Mouse (Mus musculus) midbrain, embryonic 12.5 days (tissue): ENCODE results near the gene Nccrp1. TPM values are rescaled to one million over a fixed set of nuclear protein-coding genes. Genes with fewer than 3 reads are reported as not detected.

Experiments
- ATAC-seq: fragments of 200-750 bp; cut with Nextera tagmentation; 2 replicates; pipeline ENCODE4 v1.8.0; 2017; ENCODE audit warnings: low read depth, moderate TSS enrichment, moderate library complexity; ENCODE audit not compliant: low FRiP score
- H3K27ac ChIP-seq: fragments of 300-500 bp; sonication (generic); replicated peaks from 2 replicates; pipeline ENCODE4 v1.5.1; 2016; ENCODE audit warnings: mild to moderate bottlenecking
- H3K27me3 ChIP-seq: fragments of 300-500 bp; sonication (generic); 2 replicates; pipeline ENCODE4 v1.6.1; 2016; ENCODE audit warnings: mild to moderate bottlenecking
- H3K36me3 ChIP-seq: fragments of 300-500 bp; sonication (generic); 2 replicates; pipeline ENCODE4 v1.6.1; 2016
- H3K4me1 ChIP-seq: fragments of 300-500 bp; sonication (generic); 2 replicates; pipeline ENCODE4 v1.6.1; 2016
- H3K4me2 ChIP-seq: fragments of 300-500 bp; sonication (generic); replicated peaks from 2 replicates; pipeline ENCODE4 v1.6.1; 2016; ENCODE audit warnings: mild to moderate bottlenecking, moderate library complexity
- H3K4me3 ChIP-seq: fragments of 300-500 bp; sonication (generic); 2 replicates; pipeline ENCODE4 v1.5.1; 2016; ENCODE audit warnings: mild to moderate bottlenecking
- H3K9ac ChIP-seq: fragments of 300-500 bp; sonication (generic); replicated peaks from 2 replicates; pipeline ENCODE4 v1.6.1; 2016; ENCODE audit warnings: mild to moderate bottlenecking, moderate library complexity
- H3K9me3 ChIP-seq: fragments of 300-500 bp; sonication (generic); 2 replicates; pipeline ENCODE4 v1.6.1; 2016; ENCODE audit warnings: mild to moderate bottlenecking
- WGBS: fragments of 180-500 bp; shearing (Covaris S2); methylation state at CpG from one replicate; pipeline ENCODE4 v1.1.7; 2016; 5-methylcytosine and 5-hydroxymethylcytosine counted together
- polyA plus RNA-seq: library from polyadenylated mRNA; unstranded; fragments of >200 nt; fragmentation: Nextera tagmentation; extraction: Ambion mirVana; gene quantifications from 2 replicates; pipeline ENCODE4 v1.2.1, GENCODE M21; 2016

Nccrp1 gene
- polyA plus RNA-seq, 1 experiment from 2014 or later: not detected

DNA sequence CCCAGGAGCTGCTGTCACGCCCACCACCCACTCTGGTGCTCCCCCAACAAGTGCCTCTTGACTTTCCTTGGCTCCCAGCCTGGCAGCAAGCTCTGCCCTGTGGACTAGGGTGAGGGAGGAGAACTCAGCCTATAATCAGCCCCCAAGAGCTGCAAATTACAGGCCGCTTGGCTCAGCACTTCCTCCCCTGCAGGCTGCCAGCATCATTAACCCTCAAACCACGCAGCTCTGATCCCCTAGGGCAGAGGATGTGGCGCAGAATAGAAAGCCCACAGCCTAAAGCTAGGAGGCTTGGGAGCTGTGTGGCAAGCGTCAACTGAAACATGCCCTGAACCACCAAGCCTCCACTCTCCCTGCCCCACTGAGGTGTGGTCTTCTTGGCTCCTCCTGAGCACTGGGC, 18.4 kb upstream of the Nccrp1 start:
- peaks cover 71% of the 10 kb centered on the region for H3K36me3 ChIP-seq
- H3K4me2 ChIP-seq: no peak overlapping the region
- no peaks in the 10 kb centered on the region for H3K9me3 ChIP-seq
- no peak overlapping the region for H3K27ac ChIP-seq
- H3K9ac ChIP-seq: no peak overlapping the region
- 93% methylated on average over 5 of the region's 5 CpGs for WGBS
- no peaks in the 10 kb centered on the region for H3K4me1 ChIP-seq
- no peak for ATAC-seq
- H3K27me3 ChIP-seq: no peaks in the 10 kb centered on the region
- no peak overlapping the region for H3K4me3 ChIP-seq

- 96% methylated on average over 13 of the region's 13 CpGs for WGBS
- no peak for ATAC-seq
These were observed 15.9 kb upstream of the Nccrp1 start for GRCm38 (mm10) chr7:28562951-28563350.

GRCm38 (mm10) chr7:28562371-28562770, 15.3 kb upstream of the Nccrp1 start:
- H3K36me3 ChIP-seq: peaks cover 81% of the 10 kb centered on the region
- no peak overlapping the region for H3K4me2 ChIP-seq
- WGBS: 94% methylated on average over 13 of the region's 13 CpGs
- ATAC-seq: no peak
- no peak overlapping the region for H3K27ac ChIP-seq
- no peak overlapping the region for H3K9ac ChIP-seq
- H3K27me3 ChIP-seq: no peaks in the 10 kb centered on the region
- no peak overlapping the region for H3K4me3 ChIP-seq
- no peaks in the 10 kb centered on the region for H3K9me3 ChIP-seq
- H3K4me1 ChIP-seq: no peaks in the 10 kb centered on the region

More at GRCm38 (mm10) chr7:28562951-28563350, 15.9 kb upstream of the Nccrp1 start:
- H3K4me2 ChIP-seq: no peak overlapping the region
- no peak overlapping the region for H3K9ac ChIP-seq
- H3K9me3 ChIP-seq: no peaks in the 10 kb centered on the region
- no peak overlapping the region for H3K27ac ChIP-seq
- no peak overlapping the region for H3K4me3 ChIP-seq
- H3K27me3 ChIP-seq: no peaks in the 10 kb centered on the region
- peaks cover 87% of the 10 kb centered on the region for H3K36me3 ChIP-seq
- H3K4me1 ChIP-seq: no peaks in the 10 kb centered on the region

DNA sequence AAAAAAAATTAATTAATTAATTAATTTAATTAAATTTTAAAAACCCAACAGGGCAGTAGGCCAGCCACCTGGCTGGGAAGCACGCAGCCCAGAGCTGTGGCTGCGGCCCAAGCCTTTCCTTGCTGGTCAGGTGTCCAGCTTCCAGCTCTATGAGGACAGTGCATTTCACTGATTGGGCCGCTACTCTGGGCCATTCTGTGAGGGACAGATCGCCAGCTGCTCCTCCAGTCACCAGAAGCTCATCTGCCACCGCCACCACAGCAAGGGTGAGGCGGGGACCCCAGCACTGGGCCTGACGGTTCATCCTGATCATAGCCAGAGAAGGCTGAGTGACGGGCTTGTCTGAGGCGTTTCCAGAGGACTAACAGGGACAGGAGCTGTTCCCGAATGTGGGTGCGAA, 14.9 kb upstream of the Nccrp1 start:
- Histone ChIP-seq H3K9ac (no peak overlapping the region), H3K27me3 (no peaks in the 10 kb centered on the region), H3K4me1 (no peaks in the 10 kb centered on the region), H3K4me2 (no peak overlapping the region), H3K4me3 (no peak overlapping the region), H3K36me3 (peaks cover 77% of the 10 kb centered on the region), H3K9me3 (no peaks in the 10 kb centered on the region), H3K27ac (no peak overlapping the region)
- WGBS: 90% methylated on average over 11 of the region's 11 CpGs
- ATAC-seq: no peak

DNA sequence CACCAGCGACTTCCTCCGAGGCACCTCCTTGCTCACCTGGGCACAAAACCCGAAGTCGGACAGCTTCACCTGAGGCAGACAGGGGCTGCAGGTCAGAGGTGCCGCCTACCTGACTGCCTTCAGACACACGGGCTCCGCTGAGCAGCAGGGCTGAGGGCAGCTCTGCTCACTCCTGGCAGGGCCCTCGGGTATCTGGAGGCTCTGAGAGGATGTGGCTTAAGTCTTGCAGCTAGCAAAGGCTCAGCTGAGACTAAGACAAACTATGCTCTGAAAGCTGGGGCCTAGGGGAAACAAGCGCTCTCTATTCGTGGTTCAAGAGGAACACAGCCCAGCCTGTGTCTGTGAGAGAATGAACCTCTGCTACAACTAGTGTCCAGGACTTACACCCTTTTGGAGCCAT, 13.8 kb upstream of the Nccrp1 start:
- Histone ChIP-seq H3K4me3 (no peak overlapping the region), H3K4me1 (peaks cover 5% of the 10 kb centered on the region; the same call in 1 of the 2 replicates), H3K9ac (no peak overlapping the region), H3K36me3 (peaks cover 66% of the 10 kb centered on the region), H3K27me3 (no peaks in the 10 kb centered on the region), H3K9me3 (no peaks in the 10 kb centered on the region), H3K4me2 (no peak overlapping the region), H3K27ac (no peak overlapping the region)
- 94% methylated on average over 10 of the region's 10 CpGs for WGBS
- no peak for ATAC-seq

GRCm38 (mm10) chr7:28558486-28558885, 11.4 kb upstream of the Nccrp1 start:
- Histone ChIP-seq H3K9ac (no peak overlapping the region), H3K36me3 (peaks cover 45% of the 10 kb centered on the region), H3K27me3 (no peaks in the 10 kb centered on the region), H3K9me3 (no peaks in the 10 kb centered on the region), H3K4me3 (no peak overlapping the region), H3K27ac (no peak overlapping the region), H3K4me2 (no peak overlapping the region), H3K4me1 (peaks cover 5% of the 10 kb centered on the region; the same call in 1 of the 2 replicates)
- WGBS: 78% methylated on average over 4 of the region's 4 CpGs
- ATAC-seq: no peak

DNA sequence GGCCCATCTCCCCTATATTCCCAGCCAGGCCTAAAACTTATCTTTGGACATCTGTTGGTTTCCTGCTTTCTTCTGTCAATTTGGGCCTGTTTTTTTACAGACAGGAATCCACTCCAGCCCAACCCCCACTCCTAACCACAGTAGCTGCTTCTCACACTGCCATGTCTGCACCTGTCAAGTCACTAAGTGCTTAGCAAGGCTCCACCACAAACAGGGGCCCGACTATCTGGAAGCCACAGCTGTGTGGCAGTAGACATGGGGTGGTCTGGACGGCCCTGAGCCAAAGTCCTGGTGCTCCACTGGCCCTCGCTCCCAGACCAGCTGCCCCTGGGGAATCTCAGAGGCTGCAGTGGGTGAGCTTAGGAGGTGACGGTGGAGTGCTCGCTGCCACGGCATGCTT, 10.7 kb upstream of the Nccrp1 start:
- no peak for ATAC-seq
- Histone ChIP-seq H3K4me1 (peaks cover 5% of the 10 kb centered on the region; the same call in 1 of the 2 replicates), H3K9ac (no peak overlapping the region; the same call in 1 of the 2 replicates), H3K9me3 (no peaks in the 10 kb centered on the region), H3K27ac (no peak overlapping the region), H3K36me3 (peaks cover 37% of the 10 kb centered on the region), H3K4me2 (no peak overlapping the region), H3K27me3 (no peaks in the 10 kb centered on the region), H3K4me3 (no peak overlapping the region)
- 89% methylated on average over 6 of the region's 6 CpGs for WGBS

GRCm38 (mm10) chr7:28557069-28557468, 10.0 kb upstream of the Nccrp1 start:
- H3K4me3 ChIP-seq: no peak overlapping the region
- H3K9ac ChIP-seq: no peak overlapping the region
- no peaks in the 10 kb centered on the region for H3K27me3 ChIP-seq
- H3K36me3 ChIP-seq: peaks cover 31% of the 10 kb centered on the region
- ATAC-seq: no peak
- H3K27ac ChIP-seq: no peak overlapping the region
- 73% methylated on average over 5 of the region's 5 CpGs for WGBS
- no peaks in the 10 kb centered on the region for H3K9me3 ChIP-seq
- no peak overlapping the region for H3K4me2 ChIP-seq
- peaks cover 5% of the 10 kb centered on the region; the same call in 1 of the 2 replicates for H3K4me1 ChIP-seq

DNA sequence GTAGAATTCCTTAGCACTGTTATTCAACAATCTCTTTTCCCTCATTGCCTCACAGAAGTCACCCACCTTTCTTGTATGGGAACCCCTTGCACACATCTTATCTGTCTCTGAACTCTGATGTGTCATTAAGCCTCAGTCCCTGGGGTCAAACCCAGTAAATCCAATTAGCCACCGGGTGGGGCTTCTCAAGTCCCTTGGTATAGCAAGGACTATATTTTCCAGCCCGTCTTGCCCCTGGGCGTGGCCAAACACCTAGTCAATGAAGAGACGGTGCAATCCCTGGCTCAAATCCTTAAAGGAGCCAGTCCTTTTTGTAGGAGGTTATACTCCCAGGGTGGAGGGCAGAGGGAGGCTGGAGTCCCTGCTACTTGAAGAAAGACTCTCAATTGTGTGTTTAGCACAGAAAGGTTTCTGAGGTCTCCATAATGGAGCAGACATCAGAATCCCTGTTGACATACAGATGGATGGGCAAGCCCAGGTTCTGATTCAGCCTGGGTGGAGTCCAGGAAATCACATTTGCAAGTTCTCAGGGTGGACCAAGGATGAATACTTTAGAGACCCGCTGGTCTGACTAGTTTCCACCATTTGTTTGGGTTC, 9.0 kb upstream of the Nccrp1 start:
- 18% methylated on average over 5 of the region's 5 CpGs for WGBS
- Histone ChIP-seq H3K4me3 (no peak overlapping the region), H3K4me2 (no peak overlapping the region)

GRCm38 (mm10) chr7:28553076-28553475, 6.0 kb upstream of the Nccrp1 start:
- no peak for ATAC-seq
- 93% methylated on average over 6 of the region's 6 CpGs for WGBS

More for the DNA sequence above, 9.0 kb upstream of the Nccrp1 start:
- ATAC-seq: no peak
- peaks cover 27% of the 10 kb centered on the region for H3K36me3 ChIP-seq
- no peak overlapping the region for H3K9ac ChIP-seq
- H3K9me3 ChIP-seq: no peaks in the 10 kb centered on the region
- no peak overlapping the region for H3K27ac ChIP-seq
- no peaks in the 10 kb centered on the region for H3K27me3 ChIP-seq
- peaks cover 5% of the 10 kb centered on the region; the same call in 1 of the 2 replicates for H3K4me1 ChIP-seq

DNA sequence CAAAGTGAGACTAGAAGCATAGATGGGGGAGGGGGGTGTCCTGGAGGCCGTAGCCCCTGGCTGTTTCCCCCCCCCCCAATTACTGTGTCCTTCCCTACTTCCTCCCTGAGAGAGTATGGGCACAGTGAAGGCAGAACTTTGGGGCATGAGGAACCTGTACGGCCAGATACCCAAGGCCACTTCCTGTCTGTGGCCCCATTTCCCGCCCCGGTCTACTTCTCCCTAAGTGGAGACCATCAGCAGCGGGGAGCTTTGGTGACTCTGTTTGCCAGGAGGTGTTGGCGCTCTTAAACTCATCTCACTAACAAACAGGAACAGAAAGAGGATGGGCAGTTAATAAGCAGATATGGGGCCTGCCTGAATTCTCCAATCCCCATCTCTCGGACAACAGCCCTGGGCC, 574 bp upstream of the Nccrp1 start:
- no peak for ATAC-seq
- Histone ChIP-seq H3K4me2 (no peak overlapping the region), H3K4me3 (no peak overlapping the region), H3K36me3 (no peaks in the 10 kb centered on the region), H3K9me3 (no peaks in the 10 kb centered on the region), H3K27me3 (peaks cover 54% of the 10 kb centered on the region), H3K4me1 (peaks cover 21% of the 10 kb centered on the region), H3K27ac (no peak overlapping the region), H3K9ac (no peak overlapping the region)
- WGBS: 73% methylated on average over 7 of the region's 7 CpGs

More at GRCm38 (mm10) chr7:28553076-28553475, 6.0 kb upstream of the Nccrp1 start:
- Histone ChIP-seq H3K4me3 (no peak overlapping the region), H3K36me3 (no peaks in the 10 kb centered on the region), H3K4me1 (peaks cover 5% of the 10 kb centered on the region; the same call in 1 of the 2 replicates), H3K9me3 (no peaks in the 10 kb centered on the region), H3K4me2 (no peak overlapping the region), H3K27ac (no peak overlapping the region), H3K9ac (no peak overlapping the region), H3K27me3 (peaks cover 1% of the 10 kb centered on the region; the same call in 1 of the 2 replicates)

- peak overlapping the region; percentile 54 for H3K9ac ChIP-seq
- H3K4me1 ChIP-seq: peaks cover 21% of the 10 kb centered on the region
- H3K4me2 ChIP-seq: peak overlapping the region; percentile 61
- no peaks in the 10 kb centered on the region for H3K9me3 ChIP-seq
- ATAC-seq: no peak
- no peaks in the 10 kb centered on the region for H3K36me3 ChIP-seq
- H3K27ac ChIP-seq: no peak overlapping the region
- peaks cover 54% of the 10 kb centered on the region for H3K27me3 ChIP-seq
- under 1% methylated on average over 22 of the region's 22 CpGs for WGBS
- peak overlapping the region; percentile 37 for H3K4me3 ChIP-seq
These were observed 405 bp downstream of the Nccrp1 start for GRCm38 (mm10) chr7:28546649-28547048.

DNA sequence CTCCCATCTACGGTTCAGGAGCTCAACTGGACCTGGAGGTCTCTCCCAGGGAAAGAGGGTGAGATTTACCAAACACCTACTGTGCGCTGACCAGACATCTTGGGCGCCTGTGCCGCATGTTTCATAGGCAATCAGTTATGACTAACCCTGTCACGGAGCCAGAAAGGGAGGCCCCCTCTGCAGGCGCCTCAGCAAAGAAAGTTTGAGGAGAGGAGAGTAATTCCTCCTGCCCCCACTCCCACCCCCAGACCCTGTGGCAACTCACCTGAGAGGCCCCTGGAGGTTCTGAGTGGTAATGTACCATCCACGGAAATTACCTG, 1.2 kb downstream of the Nccrp1 start:
- Histone ChIP-seq H3K27ac (no peak overlapping the region), H3K36me3 (no peaks in the 10 kb centered on the region), H3K9me3 (no peaks in the 10 kb centered on the region), H3K27me3 (peaks cover 54% of the 10 kb centered on the region), H3K4me3 (no peak overlapping the region), H3K4me1 (peaks cover 21% of the 10 kb centered on the region), H3K4me2 (no peak overlapping the region; the same call in 1 of the 2 replicates), H3K9ac (no peak overlapping the region)
- no peak for ATAC-seq
- WGBS: 43% methylated on average over 7 of the region's 7 CpGs
